Mouse (Mus musculus): ENCODE measurements at regions not wholly inside any gene's neighbourhood (a gene's known extent, or its start where the extent isn't known, plus 50 kb on each side); places are given as distances from the start of the nearest gene placed in this dataset.
A peak's percentile ranks its signal among the peaks of the same experiment; 100 is the strongest.
"Not testable (repeated sequence)": the region's sequence is repeated elsewhere in the genome, so short reads cannot be mapped to it uniquely, and the experiment has no call there.

- H3K4me2 ChIP-seq = no peak overlapping the region
- no peaks in the 10 kb centered on the region for H3K36me3 ChIP-seq
- H3K9me3 ChIP-seq = no peaks in the 10 kb centered on the region
- no peak overlapping the region for H3K27ac ChIP-seq
- ATAC-seq (ENCODE audit: insufficient read depth, low FRiP score, low read depth) = no peak
- H3K9ac ChIP-seq = no peak overlapping the region
- no peak overlapping the region for H3K4me3 ChIP-seq (replicated peaks)
- 72% methylated on average over 5 of the region's 5 CpGs for WGBS
- no peaks in the 10 kb centered on the region for H3K4me1 ChIP-seq
- H3K27me3 ChIP-seq (replicated peaks) = no peaks in the 10 kb centered on the region
Observed at GRCm38 (mm10) chr8:15570091-15570490, 524.2 kb upstream of the BB014433 start.

- no peaks in the 10 kb centered on the region for H3K9me3 ChIP-seq
- no peak overlapping the region for H3K4me2 ChIP-seq
- WGBS = 79% methylated on average over 2 of the region's 2 CpGs
- H3K9ac ChIP-seq = no peak overlapping the region
- H3K27me3 ChIP-seq (replicated peaks) = no peaks in the 10 kb centered on the region
- H3K36me3 ChIP-seq = no peaks in the 10 kb centered on the region
- H3K27ac ChIP-seq = no peak overlapping the region
- H3K4me1 ChIP-seq = no peaks in the 10 kb centered on the region
- no peak overlapping the region for H3K4me3 ChIP-seq (replicated peaks)
- no peak for ATAC-seq (ENCODE audit: insufficient read depth, low FRiP score, low read depth)
Observed at GRCm38 (mm10) chr8:15567742-15568141, 521.9 kb upstream of the BB014433 start.

- H3K9ac ChIP-seq = no peak overlapping the region
- no peak overlapping the region for H3K4me2 ChIP-seq
- no peak overlapping the region for H3K27ac ChIP-seq
- no peaks in the 10 kb centered on the region for H3K9me3 ChIP-seq
- no peaks in the 10 kb centered on the region for H3K27me3 ChIP-seq (replicated peaks)
- 79% methylated on average over 39 of the region's 39 CpGs for WGBS
- no peaks in the 10 kb centered on the region for H3K36me3 ChIP-seq
- H3K4me1 ChIP-seq = no peaks in the 10 kb centered on the region
- H3K4me3 ChIP-seq (replicated peaks) = no peak overlapping the region
- ATAC-seq (ENCODE audit: insufficient read depth, low FRiP score, low read depth) = no peak
Observed at GRCm38 (mm10) chr8:15562310-15563296, 516.7 kb upstream of the BB014433 start.

- H3K36me3 ChIP-seq = no peaks in the 10 kb centered on the region
- H3K4me2 ChIP-seq = no peak overlapping the region
- no peak overlapping the region for H3K27ac ChIP-seq
- H3K4me1 ChIP-seq = no peaks in the 10 kb centered on the region
- H3K9me3 ChIP-seq = no peaks in the 10 kb centered on the region
- H3K27me3 ChIP-seq (replicated peaks) = no peaks in the 10 kb centered on the region
- no peak overlapping the region for H3K4me3 ChIP-seq (replicated peaks)
- ATAC-seq (ENCODE audit: insufficient read depth, low FRiP score, low read depth) = no peak
- 86% methylated on average over 4 of the region's 4 CpGs for WGBS
- no peak overlapping the region for H3K9ac ChIP-seq
Observed at GRCm38 (mm10) chr8:15532027-15532426, 486.1 kb upstream of the BB014433 start.

- ATAC-seq (ENCODE audit: insufficient read depth, low FRiP score, low read depth) = no peak
- 92% methylated on average over 3 of the region's 3 CpGs for WGBS
- no peaks in the 10 kb centered on the region for H3K9me3 ChIP-seq
- no peak overlapping the region for H3K27ac ChIP-seq
- no peaks in the 10 kb centered on the region for H3K4me1 ChIP-seq
- no peak overlapping the region for H3K4me3 ChIP-seq (replicated peaks)
- H3K36me3 ChIP-seq = no peaks in the 10 kb centered on the region
- no peak overlapping the region for H3K9ac ChIP-seq
- H3K4me2 ChIP-seq = no peak overlapping the region
- no peaks in the 10 kb centered on the region for H3K27me3 ChIP-seq (replicated peaks)
Observed at GRCm38 (mm10) chr8:15525461-15525860, 479.6 kb upstream of the BB014433 start.

DNA sequence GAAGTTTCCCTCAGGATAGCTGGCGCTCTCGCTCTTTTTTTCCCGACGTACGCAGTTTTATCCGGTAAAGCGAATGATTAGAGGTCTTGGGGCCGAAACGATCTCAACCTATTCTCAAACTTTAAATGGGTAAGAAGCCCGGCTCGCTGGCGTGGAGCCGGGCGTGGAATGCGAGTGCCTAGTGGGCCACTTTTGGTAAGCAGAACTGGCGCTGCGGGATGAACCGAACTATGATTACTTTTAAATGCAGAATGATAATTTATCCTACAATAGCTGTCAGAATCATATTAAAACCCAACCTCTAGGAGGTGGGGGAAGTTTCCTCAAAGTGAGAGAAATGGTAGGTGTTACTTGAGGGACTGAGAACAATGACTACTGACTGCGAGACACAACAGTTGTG is 474.0 kb upstream of the BB014433 start:
- ATAC-seq (ENCODE audit: insufficient read depth, low FRiP score, low read depth); H3K36me3 ChIP-seq; H3K27ac ChIP-seq; H3K27me3 ChIP-seq (replicated peaks); H3K4me1 ChIP-seq; H3K9ac ChIP-seq; H3K9me3 ChIP-seq; H3K4me2 ChIP-seq; H3K4me3 ChIP-seq (replicated peaks): not testable (repeated sequence)
- WGBS = 69% methylated on average over 19 of the region's 19 CpGs

DNA sequence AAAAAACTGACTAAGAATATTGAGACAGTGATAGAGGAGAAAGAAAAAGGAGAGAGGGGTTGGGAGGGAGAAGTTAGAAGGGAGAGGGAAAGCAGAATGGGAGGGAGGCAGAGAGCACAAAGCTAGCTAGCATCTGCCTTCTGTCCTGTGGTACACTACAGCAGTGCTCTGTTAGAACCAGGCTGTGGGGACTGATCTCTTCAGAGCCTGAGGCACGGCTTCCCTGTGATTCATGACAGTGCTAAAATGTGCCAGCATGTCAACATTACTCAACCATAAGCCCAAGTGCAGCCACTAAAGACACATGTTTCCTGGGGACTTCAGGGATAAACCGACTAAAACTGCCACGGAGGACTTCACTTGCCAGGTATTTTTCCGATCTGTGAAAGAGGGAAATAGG is 455.1 kb upstream of the BB014433 start:
- no peak overlapping the region for H3K9ac ChIP-seq
- no peaks in the 10 kb centered on the region for H3K9me3 ChIP-seq
- no peaks in the 10 kb centered on the region for H3K4me1 ChIP-seq
- no peak overlapping the region for H3K4me2 ChIP-seq
- H3K27ac ChIP-seq = no peak overlapping the region
- H3K4me3 ChIP-seq (replicated peaks) = no peak overlapping the region
- WGBS = 61% methylated on average over 4 of the region's 4 CpGs
- ATAC-seq (ENCODE audit: insufficient read depth, low FRiP score, low read depth) = no peak
- no peaks in the 10 kb centered on the region for H3K36me3 ChIP-seq
- no peaks in the 10 kb centered on the region for H3K27me3 ChIP-seq (replicated peaks)

- H3K4me1 ChIP-seq = no peaks in the 10 kb centered on the region
- no peaks in the 10 kb centered on the region for H3K36me3 ChIP-seq
- no peaks in the 10 kb centered on the region for H3K27me3 ChIP-seq (replicated peaks)
- no peak overlapping the region for H3K4me3 ChIP-seq (replicated peaks)
- H3K9ac ChIP-seq = no peak overlapping the region
- WGBS = 75% methylated on average over 5 of the region's 5 CpGs
- peak; percentile 18; the same call in 1 of the 2 replicates for ATAC-seq (ENCODE audit: insufficient read depth, low FRiP score, low read depth)
- H3K27ac ChIP-seq = no peak overlapping the region
- no peak overlapping the region for H3K4me2 ChIP-seq
- no peaks in the 10 kb centered on the region for H3K9me3 ChIP-seq
Observed at GRCm38 (mm10) chr8:15497566-15497965, 451.7 kb upstream of the BB014433 start.

DNA sequence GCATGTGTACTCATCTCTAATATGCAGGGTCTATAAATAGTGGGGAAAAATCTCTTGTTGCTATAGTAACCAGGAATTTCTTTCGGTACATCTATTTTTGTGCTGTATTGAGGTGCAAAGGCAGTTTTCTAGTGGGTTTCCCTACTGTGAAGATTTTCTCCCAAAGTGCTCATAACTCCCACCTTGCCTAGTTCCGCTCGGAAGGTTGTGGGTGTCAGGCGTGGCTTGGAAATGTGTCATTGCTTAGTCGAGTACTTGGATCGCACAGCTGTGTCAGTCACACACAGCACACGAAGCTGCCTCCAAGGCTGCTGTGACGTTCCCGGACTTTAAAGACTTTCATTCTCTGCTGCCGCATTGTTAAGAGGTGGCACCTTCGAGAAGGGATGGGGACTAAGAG is 450.4 kb upstream of the BB014433 start:
- no peak for ATAC-seq (ENCODE audit: insufficient read depth, low FRiP score, low read depth)
- Histone ChIP-seq H3K9ac (no peak overlapping the region), H3K27me3 (replicated peaks) (no peaks in the 10 kb centered on the region), H3K9me3 (no peaks in the 10 kb centered on the region), H3K27ac (no peak overlapping the region), H3K4me1 (no peaks in the 10 kb centered on the region), H3K36me3 (no peaks in the 10 kb centered on the region), H3K4me3 (replicated peaks) (no peak overlapping the region), H3K4me2 (no peak overlapping the region)
- 78% methylated on average over 11 of the region's 11 CpGs for WGBS

DNA sequence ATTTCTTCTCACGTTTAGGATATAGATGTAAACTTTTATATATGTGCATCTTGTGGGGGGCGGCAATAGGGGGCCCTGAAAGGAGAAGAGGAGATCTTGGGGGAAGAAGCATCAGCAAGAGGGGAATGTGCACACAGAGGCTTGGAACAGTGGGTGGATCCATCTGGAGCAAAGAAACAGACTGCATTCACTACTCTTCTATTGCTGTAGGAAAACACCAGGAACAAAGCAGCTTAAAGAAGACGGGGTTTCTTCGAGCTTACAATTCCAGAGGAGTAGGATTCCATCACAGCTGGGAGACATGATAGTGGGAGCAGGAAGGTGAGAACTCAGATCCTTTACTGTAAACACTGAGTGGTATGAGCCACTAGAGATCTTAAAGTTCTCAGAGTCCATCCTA is 444.9 kb upstream of the BB014433 start:
- Histone ChIP-seq H3K27ac (no peak overlapping the region), H3K4me1 (no peaks in the 10 kb centered on the region), H3K9ac (no peak overlapping the region), H3K27me3 (replicated peaks) (no peaks in the 10 kb centered on the region), H3K4me2 (no peak overlapping the region), H3K36me3 (no peaks in the 10 kb centered on the region), H3K9me3 (no peaks in the 10 kb centered on the region), H3K4me3 (replicated peaks) (no peak overlapping the region)
- no peak for ATAC-seq (ENCODE audit: insufficient read depth, low FRiP score, low read depth)
- 79% methylated on average over 4 of the region's 4 CpGs for WGBS

- Histone ChIP-seq H3K4me1 (no peaks in the 10 kb centered on the region), H3K36me3 (no peaks in the 10 kb centered on the region), H3K4me2 (no peak overlapping the region), H3K9ac (no peak overlapping the region), H3K27ac (no peak overlapping the region), H3K4me3 (replicated peaks) (no peak overlapping the region), H3K27me3 (replicated peaks) (no peaks in the 10 kb centered on the region), H3K9me3 (no peaks in the 10 kb centered on the region)
- ATAC-seq (ENCODE audit: insufficient read depth, low FRiP score, low read depth) = no peak
- WGBS = 54% methylated on average over 5 of the region's 5 CpGs
Observed at GRCm38 (mm10) chr8:15487579-15487978, 441.7 kb upstream of the BB014433 start.

DNA sequence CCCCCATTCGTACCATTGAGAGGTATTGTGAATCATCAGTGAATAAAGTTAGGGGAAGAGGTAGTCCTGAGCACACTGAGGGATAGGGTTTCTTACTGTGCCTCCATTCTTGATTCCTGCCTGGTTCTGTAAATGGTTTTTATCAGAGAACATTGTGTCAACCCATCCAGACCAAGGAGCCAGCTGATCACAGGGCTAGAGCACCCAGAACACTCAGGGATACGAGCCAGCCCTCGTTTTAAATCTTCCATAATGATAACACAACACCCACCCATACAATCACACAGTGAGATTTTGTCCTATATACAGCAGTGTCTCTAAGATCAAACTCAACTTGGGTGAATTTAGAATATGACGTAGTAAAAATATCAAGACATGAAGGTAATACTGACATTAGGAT is 424.7 kb upstream of the BB014433 start:
- H3K4me3 ChIP-seq (replicated peaks) = no peak overlapping the region
- H3K4me2 ChIP-seq = no peak overlapping the region
- no peak overlapping the region for H3K27ac ChIP-seq
- no peak overlapping the region for H3K9ac ChIP-seq
- no peaks in the 10 kb centered on the region for H3K4me1 ChIP-seq
- 74% methylated on average over 4 of the region's 4 CpGs for WGBS
- H3K9me3 ChIP-seq = no peaks in the 10 kb centered on the region
- H3K36me3 ChIP-seq = no peaks in the 10 kb centered on the region
- H3K27me3 ChIP-seq (replicated peaks) = no peaks in the 10 kb centered on the region
- ATAC-seq (ENCODE audit: insufficient read depth, low FRiP score, low read depth) = no peak

All from stomach, embryonic 15.5 days (tissue).